Mouse (Mus musculus): Measurements from ENCODE around the gene Atp13a3.
"Not testable (repeated sequence)": the region's sequence is repeated elsewhere in the genome, so short reads cannot be mapped to it uniquely, and the experiment has no call there.

The Atp13a3 gene
- long read RNA-seq, experiment 1, partial matches to known transcripts = 0 of 3 reads
- long read RNA-seq, experiment 1, other reads (novel, unspliced or antisense) = 3 of 3 reads
- long read RNA-seq, experiment 2, partial matches to known transcripts = 1 of 2 reads
- long read RNA-seq, experiment 2, other reads (novel, unspliced or antisense) = 1 of 2 reads

DNA sequence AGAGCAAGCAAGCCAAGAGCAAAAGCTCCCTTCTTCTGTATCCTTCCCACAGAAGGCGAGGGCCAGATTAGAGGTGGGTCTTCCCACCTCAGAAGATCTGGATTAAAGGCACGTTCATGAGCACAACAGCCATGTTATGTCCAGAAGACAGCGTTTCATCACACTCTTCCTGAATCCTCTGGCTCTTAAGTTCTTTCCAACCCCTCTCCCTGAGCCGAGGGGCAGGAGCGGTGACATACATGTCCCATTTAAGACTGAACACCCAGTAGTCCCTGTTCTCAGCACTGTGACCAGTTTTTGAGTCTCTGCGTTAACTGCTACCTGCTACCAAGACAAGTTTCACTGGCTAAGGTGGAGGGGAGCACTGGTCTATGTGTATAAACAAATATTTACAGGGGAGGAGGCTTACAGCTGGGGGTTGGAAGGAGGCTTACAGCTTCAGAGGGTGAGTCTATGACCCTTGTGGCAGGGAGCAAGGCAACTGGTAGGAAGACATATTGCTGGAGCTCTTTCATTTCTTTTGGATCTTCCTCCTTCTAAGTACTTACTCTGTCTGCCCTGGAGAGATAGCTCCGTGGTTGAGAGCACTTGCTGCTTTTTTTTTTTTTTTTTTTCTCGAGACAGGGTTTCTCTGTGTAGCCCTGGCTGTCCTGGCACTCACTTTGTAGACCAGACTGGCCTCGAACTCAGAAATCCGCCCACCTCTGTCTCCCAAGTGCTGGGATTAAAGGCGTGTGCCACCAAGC is at the start of gene Atp13a3:
TSS of gene Atp13a3 (minus strand) at position 51 of the 746 bp plus-strand sequence.
- intact Hi-C loops (cut with DNase I) = no loop called here

DNA sequence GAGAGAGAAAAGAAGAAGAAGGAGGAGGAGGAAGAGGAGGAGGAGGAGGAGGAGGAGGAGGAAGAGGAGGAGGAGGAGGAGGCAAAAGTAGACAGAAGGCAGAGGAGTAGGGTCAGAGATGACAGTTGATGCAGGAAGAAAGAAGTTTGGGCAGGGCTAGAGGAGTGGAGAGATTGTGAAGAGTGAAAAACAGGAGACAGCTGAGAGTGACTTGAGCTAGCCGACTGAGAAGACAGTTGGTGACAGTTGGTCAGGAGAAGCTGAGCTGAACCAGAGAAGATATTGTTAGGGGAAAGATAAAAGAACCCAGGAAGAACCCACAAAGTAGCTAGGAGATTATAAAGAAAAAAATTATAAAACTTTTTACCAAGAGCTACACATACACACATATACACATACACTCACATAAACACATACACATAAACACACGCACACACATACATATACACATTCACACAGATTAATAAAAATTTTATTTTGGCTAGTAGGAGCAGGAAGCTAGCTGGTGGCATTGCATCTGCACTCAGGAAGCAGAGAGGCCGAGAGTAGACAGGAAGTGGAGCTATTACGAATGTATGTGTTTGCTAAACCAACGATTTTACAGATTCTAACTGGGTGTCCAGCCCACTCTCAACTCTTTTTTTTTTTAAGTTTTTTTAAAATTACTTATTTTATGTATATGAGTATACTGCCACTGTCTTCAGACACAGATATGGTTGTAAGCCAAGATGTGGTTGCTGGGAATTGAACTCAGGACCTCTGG is 47.6 kb upstream of the Atp13a3 start:
- intact Hi-C loops (cut with DNase I) = no loop called here

DNA sequence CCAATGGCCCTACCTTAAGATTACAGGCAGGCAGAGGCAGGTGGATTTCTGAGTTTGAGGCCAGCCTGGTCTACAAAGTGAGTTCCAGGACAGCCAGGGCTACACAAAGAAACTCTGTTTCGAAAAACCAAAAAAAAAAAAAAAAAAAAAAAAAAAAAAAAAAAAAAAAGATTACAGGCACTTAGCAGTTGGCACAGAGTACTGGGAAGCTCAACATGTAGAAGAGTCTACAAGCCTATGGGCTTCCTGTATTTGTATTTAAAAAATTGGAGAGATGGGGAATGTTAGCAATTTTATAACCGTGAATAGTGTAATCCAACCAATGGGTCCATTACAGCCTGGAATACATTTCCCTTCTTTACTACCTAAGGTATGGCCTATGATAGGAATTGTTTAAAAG is 45.4 kb upstream of the Atp13a3 start:
- intact Hi-C loops (cut with DNase I) = not testable (repeated sequence)

DNA sequence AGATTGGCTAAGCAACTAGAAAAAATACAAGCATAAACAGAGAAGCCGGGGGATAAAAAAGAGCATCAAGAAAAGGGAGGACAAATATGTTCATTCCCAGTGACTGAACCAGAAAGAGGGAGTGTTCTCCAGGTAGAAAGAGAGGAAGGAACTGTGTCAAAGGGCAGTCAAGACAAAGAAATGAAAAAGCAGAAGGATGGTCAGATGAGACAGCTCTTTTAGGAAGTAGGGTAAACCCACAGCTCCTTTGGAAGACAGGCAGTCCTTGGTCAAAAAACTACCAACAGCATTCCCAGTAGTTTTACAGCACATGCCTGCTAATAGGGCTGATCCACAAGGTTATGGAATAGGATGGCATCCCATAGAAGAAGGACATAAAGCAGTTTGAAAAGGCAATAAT is 43.2 kb upstream of the Atp13a3 start:
- intact Hi-C loops (cut with DNase I) = no loop called here

DNA sequence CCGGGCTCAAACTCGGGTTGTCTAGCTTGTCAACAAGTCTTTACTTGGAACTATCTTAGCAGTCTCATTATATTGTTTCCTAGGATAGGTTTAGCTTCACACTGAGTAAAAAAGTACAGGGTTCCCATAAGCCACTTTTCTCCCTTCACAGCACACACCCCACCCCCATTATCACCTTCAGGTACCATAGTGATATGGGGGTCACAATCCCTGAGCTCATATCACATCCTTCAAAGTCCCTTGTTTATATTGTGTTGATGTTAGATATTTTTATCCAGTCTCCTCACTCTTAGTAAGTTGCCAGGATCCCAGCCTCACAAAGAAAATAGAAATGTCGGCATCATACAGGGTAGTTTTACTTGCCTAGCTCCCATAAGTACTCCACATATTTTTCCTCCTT is 42.4 kb upstream of the Atp13a3 start:
- intact Hi-C loops (cut with DNase I) = no loop called here

DNA sequence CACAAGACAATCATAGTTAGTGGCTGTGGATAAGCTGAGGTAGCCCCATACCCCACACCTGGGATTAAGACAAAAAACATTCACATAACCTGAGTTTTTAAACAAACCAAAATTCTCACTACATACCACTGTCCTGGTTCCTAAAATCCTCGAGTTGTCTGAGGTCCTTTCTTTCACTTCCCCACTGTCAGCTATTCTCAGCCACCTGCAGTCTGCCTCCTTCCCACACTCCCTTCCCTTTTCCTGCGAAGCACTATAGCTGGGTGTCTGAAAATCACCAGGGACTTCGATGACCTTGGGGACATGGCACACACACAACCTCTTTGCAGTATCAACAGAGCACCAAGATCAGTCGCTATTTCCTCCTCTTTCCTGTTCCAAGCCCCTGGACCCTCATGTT is 41.9 kb upstream of the Atp13a3 start:
- intact Hi-C loops (cut with DNase I) = no loop called here

DNA sequence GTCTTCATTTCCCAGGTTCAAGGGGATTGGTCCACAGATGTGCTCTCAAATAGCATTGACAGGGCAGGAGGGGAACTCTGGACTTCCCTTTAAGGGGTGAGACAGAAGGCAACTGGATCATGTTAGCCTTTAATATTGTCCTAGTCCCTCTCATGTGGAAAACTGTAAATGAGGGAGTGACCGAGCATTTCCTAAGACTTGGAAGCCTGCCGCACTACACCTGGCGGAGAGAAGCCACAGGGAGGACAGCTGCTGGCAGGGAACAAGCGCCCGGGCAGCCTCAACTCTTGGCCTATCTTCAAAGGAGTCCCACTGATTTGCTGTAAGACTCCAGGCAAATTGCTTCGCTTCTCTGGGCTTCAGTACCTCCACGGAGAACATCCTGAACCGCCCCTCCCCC is 37.6 kb upstream of the Atp13a3 start:
- intact Hi-C loops (cut with DNase I) = no loop called here

DNA sequence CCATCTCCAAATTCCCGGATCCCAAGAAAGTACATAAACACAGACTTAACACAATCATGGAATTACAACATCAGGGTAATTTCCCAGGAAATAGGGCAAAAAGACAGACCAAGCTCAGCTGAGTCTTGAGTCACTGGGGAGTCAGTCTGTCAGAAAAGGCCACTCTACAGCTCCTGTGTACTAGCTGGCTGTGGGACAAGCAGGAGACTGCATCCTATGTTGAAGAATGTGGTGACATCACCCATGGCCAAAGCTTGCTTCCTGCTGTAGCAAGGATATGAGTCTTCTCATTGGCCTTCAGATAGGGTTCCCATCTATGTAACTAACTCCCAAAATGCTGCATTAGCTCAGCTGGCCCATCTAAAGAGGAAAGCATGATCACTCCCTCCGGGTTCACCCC is 36.7 kb upstream of the Atp13a3 start:
- intact Hi-C loops (cut with DNase I) = no loop called here

DNA sequence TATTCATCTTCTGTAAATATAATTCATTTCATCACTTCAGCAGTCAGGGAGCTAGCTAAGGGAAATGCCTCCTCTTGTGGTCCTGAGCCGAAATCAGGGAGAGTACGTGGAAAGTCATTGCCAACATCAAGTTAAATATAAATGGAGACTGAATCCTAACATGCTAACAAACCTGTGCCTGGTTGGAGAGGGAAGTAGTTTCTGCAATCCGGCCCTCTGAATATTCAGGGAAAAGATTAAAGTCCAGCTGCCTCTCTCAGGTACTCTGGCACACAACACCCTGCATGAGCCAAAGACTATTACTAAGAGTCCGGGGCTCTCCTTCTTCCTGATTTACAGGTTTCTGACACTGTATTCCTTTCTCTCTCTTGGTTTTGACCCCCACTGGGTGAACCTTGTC is 35.6 kb upstream of the Atp13a3 start:
- intact Hi-C loops (cut with DNase I) = no loop called here

DNA sequence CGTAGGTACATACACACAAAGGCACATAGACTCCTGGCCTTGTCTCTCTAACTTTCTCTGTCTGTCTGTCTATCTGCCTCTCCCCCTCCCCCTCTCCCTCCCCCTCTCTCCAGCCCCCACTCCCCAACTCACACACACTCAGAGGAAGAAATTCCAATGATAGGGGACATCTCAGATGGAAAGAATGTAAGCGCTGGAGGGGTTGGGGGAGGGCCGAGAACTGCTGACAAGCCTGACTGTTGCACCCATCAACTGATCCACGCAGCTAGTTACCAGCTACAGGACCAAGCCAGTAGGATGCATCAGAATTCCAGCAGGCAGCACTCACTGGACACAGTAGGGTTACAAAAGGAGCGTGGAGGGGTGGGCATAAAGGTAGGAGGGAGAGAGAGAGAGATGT is 34.1 kb upstream of the Atp13a3 start:
- intact Hi-C loops (cut with DNase I) = no loop called here

DNA sequence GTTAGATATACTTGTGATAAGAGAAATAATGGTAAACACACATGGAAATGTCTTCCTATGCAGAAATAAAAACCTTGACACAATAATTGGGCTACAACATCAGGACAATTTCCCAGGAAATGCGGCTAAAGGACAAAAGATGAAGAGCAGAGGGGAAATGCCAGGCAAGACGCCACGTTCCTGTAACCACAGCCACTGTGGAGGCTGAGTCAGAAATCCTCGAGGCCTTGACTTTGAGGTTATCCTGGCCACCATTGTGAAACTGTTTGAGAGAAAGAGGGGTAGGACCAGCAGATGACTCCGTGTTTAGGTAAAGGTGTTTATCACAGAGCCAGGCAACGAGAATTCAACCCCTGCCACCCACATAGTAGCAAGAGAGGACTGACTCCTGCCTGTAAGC is 33.6 kb upstream of the Atp13a3 start:
- intact Hi-C loops (cut with DNase I) = no loop called here

DNA sequence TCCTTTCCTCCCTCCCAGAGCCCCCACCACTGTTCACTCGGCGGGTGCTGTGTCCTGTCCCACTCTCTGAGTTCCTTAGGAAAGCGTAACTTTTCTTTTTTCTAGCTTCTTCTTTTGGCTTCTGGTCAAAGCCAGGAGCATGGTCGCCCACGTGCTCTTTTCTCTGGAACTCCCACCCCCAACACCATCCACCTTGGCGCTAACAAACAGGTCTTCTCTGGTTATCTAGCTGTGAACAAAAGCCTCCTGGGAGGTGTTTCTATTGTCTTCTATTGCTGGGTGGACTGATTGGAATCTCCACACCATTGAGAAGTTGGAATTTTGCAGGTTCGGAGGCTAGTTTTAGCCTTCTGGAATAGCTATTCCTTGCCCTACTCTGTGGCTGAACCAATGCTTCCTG is 30.5 kb upstream of the Atp13a3 start:
- intact Hi-C loops (cut with DNase I) = no loop called here

DNA sequence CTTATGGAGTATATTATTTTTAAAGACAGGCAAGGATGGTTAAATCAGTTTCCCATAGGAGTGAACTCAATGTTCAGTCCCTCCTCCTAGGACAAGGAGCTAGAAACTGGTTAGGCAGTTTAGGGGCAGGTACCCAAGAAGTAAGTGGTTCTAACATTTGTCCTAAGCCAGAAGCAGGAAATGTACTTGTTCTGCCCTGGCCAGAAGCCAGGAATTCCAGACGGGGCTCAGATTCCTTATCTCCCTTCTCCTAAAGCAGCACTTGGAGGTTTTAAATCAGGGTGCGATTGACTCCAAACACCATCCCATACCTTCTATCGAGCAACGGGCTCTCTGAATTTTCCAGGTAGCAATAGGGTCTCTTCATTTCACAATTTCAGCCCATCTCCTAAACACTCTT is 29.6 kb upstream of the Atp13a3 start:
- intact Hi-C loops (cut with DNase I) = no loop called here

DNA sequence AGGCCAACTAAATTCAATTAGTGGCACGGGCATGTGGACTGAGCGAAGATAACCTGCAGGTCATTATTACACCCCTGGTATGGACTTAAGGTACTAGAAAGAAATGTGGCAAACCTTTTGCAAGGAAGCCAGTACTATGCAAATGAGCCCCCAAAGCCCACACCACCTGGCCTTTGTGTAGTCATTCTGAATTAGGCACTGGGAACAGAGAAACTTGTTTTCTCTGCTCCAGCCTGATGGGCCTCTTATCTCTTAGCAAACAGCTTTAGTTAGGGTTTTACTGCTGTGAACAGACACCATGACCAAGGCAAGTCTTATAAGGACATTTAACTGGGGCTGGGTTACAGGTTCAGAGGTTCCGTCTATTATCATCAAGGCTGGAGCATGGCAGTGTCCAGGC is 27.4 kb upstream of the Atp13a3 start:
- intact Hi-C loops (cut with DNase I) = no loop called here

DNA sequence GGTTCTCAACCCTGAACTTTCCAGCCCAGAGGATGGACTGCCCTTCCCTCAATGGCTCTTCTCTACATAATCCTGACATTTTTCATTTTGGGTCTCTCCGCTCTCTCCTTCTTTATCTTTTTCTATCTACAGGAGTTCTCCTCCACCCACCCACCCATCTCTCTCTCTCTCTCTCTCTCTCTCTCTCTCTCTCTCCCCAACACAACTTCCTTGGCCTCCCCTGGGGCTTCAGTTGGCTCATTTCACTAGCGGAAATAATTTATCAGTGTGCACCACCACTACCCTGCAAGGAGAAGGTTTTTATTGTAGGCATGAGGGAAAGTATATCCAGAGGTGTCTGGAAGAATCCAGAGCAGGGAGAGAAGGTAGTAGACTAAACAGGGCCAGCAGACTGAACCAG is 26.3 kb upstream of the Atp13a3 start:
- intact Hi-C loops (cut with DNase I) = no loop called here

DNA sequence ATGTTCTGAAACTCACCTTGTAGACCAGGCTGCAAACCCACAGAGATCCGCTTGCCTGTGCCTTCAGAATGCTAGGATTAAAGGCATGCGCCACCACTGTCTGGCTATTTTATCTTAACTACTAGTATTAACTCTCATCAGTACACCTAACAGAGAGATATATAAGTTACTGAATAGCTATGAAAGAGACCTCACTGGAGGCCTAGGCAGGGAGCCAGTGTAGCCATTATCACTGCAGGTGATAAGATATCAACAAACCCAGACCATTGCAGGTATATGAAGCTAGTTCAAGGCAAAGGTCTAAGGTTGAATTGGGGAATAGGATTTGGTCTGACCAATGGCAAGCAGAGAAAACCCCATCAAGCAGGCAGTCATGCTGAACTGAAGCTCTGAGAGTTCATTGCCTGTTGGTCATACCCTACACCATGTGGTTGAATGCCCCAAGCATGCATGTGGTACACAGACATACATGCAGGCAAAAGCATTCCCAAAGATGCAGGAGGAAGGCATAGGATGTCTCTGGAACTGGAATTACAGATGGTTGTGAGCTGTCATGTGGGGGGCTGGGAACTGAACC is 24.8 kb upstream of the Atp13a3 start:
- intact Hi-C loops (cut with DNase I) = no loop called here

DNA sequence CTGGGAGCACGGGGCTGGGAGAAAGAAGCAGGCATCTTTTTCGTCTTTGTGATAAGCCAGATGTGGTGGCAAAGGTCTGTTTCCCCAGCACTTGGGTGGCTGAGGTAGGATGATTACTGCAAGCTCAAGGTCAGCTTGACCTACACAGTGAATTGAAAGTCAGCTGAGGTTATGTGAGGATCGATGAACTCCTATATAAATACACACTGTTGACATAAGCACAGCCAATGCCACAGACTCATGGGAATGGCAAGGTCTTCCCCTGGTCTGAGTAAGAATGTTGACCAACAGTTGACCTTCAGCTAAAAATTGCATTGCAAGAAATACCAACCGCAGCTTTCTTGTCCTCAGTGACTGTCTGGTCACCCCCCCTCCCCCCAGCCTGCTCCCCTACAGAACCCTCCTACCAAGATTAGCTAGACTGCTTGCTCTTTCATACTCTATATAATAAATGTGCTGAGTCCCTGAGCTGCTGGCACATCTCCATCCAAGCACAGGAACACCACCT is 23.0 kb upstream of the Atp13a3 start:
- intact Hi-C loops (cut with DNase I) = loop anchor here (5.0 kb wide), 1 partner anchor 42 kb away; no protein-coding TSS in a partner anchor

DNA sequence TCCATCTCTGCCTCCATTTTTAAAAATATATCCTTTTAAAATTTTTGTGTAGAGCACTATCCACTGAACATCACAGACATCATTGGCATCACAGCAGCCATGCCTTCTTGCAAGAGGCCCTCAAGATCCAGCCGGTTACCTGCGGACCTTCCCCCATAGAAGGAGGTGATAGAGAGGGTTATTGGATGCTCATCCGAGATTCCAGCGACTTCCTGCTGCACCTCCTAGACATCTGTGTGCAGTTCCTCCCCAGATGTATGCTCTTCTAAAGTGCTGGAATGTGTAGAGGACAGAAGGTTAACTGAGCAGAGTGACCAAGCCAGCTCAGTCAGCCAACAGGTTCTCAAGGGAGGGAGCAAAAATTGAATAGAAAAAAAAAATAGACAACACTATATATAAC is 21.7 kb upstream of the Atp13a3 start:
- intact Hi-C loops (cut with DNase I) = loop anchor here (5.0 kb wide), 1 partner anchor 40 kb away; no protein-coding TSS in a partner anchor

DNA sequence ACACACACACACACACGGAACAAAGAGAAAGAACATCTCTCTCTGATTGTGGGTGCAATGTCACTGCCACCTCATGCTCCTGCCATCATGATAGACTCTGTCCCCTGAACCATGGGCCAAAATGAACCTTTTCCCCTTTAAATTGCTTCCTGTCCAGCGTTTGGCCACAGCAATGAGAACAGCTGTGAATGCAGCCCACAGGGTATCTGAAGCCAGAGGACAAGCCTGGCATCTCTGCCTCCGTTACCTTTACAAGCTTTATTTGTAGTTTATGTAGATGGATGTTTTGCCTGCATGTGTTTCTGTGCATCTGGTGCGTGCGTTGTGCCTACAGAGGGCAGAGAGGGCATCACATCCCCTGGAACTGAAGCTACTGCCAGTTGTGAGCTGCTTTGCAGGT is 21.2 kb upstream of the Atp13a3 start:
- intact Hi-C loops (cut with DNase I) = loop anchor here (5.0 kb wide), 1 partner anchor 40 kb away; no protein-coding TSS in a partner anchor

DNA sequence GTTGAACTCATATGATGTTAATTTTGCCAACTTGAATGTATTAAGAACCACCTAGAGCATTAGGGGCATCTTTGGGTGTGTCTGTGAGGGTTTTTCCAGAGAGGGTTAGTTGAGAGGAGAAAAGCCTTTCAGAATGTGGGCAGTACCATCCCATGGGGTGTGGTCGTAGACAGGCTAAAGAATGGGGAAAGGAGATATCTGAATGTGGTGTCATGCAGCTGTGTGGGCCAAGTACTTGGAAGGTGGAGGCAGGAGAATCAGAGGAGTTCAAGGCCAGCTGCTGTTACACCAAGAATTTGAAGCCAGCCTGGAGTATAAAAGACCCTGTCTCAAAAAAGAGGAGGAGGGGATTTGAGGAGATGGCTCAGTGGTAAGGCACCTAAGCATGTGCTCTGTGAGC is 20.2 kb upstream of the Atp13a3 start:
- intact Hi-C loops (cut with DNase I) = loop anchor here (5.0 kb wide), 1 partner anchor 39 kb away; no protein-coding TSS in a partner anchor

DNA sequence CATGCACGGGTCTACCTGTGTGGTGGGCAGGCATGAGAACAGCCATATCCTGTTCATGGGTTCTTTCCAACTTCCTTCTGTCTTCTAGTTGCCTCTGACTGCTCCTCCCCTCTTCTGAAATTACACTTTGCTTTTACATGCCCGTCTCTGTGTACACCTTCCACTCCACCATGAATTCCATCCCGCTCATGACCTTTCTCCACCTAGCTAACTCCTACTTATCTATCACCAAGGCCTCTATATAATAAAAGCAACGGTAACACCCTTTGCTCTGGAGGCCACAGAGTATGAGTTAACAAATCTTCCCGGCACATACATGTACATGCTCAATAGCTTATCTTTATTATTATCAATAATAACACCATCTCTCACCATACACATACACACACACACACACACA is 18.3 kb upstream of the Atp13a3 start:
- intact Hi-C loops (cut with DNase I) = no loop called here

DNA sequence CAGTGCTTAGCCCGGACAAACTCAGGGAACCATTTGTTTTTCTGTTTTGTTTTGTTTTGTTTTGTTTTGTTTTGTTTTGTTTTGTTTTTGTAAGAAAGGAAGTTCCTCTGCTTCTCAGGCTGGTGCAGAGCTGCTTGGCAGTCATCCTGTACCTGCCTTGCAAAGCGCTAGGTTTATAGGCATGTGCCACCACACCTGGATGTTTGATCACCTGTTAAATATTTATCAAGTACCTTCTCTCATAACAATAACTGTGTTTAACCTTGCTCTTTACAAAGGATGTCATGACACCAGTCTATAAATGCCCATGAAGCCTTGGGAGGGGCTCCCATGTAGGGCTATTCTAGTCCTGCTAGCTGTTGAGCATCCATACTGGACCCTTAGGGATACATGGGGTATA is 10.9 kb upstream of the Atp13a3 start:
- intact Hi-C loops (cut with DNase I) = no loop called here
